Mouse (Mus musculus): ENCODE measurements around the gene Aunip.
A peak's percentile ranks its signal among the peaks of the same experiment; 100 is the strongest.

Aunip gene

DNA sequence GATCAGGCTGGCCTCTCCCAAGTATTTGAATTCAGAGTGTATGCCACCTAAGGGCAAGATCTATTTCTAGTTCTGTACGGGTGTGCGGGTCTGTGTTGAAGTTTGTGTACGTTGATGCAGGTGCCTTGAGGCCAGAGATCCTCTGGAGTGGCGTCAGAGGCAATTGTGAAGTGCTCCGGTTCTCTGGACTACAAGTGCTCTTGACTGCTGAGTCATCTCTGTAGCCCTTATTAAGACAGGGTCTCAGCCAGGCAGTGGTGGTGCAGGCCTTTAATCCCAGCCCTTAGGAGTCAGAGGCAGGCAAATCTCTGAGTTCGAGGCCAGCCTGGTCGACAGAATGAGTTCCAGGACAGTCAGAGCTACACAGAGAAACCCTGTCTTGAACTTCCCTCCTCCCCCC is 4.8 kb downstream of the Aunip start:
- DNase-seq (ENCODE audit: low spot score in 2 of 2) = no peak

GRCm38 (mm10) chr4:134516981-134517380 is 6.2 kb downstream of the Aunip start:
- no peak for DNase-seq (ENCODE audit: low spot score in 2 of 2)

GRCm38 (mm10) chr4:134517719-134518118 is 6.9 kb downstream of the Aunip start:
- DNase-seq (ENCODE audit: low spot score in 2 of 2) = no peak

DNA sequence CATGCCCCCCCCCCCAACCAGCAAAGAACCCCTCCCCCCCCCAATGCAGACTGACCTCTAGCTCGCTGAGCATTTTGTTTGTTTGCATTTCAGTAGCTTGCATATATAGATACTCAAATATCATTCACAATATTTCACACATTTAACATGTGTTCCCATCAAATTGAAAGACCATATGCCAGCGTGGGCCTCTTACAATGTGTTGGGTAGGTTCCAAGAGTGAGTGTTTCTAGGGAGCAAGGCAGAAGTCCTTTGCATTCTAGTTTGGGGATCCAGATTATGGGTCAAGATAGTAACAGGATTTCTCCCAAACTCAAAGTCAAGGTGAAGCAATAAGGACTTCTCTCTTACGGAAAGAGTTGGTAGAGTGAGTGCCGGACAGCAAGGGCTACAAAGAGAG is 7.7 kb downstream of the Aunip start:
- no peak for DNase-seq (ENCODE audit: low spot score in 2 of 2)

GRCm38 (mm10) chr4:134519281-134519680 is 8.5 kb downstream of the Aunip start:
- no peak for DNase-seq (ENCODE audit: low spot score in 2 of 2)

GRCm38 (mm10) chr4:134523447-134523846 is 12.6 kb downstream of the Aunip start:
- DNase-seq (ENCODE audit: low spot score in 2 of 2) = no peak

DNA sequence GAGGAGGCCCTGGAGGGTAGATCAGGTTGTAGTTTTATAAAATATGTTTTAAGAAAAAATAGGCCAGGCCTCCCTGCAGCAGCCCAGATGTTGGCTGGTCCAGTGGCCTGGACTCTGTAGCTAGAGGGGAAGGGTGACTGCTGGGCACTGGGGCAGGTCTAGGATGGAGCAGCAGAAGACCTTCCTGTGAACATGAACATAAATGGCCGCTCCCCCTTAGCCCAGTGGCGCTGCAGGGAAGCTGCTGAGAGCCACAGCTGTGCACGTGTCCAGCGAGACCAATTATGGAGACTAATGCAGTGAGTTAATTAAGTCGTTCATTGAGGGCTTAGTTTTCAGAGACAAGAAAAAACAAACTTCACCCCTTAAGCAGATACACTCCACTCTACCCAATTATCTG is 15.0 kb downstream of the Aunip start:
- DNase-seq (ENCODE audit: low spot score in 2 of 2) = no peak

DNA sequence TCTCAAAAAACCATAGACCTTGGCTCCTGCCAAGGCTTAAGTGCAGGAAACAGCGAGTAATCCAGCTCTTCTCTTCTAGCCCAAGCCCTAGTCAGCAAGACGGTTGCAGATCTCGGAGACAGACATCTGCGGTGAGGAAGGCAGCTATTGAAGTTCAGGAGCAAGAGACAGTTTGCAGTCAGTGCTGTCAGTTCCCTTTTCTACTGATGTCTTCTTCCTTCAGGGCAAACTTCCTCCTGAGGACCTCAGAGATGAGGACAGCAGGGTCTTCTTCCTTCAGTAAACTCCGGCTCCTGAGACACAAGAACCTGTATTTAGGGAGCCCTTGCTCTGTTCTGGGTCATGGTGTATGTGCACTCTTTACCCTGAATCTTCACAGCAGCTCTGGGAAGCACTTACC is 15.4 kb downstream of the Aunip start:
- no peak for DNase-seq (ENCODE audit: low spot score in 2 of 2)

DNA sequence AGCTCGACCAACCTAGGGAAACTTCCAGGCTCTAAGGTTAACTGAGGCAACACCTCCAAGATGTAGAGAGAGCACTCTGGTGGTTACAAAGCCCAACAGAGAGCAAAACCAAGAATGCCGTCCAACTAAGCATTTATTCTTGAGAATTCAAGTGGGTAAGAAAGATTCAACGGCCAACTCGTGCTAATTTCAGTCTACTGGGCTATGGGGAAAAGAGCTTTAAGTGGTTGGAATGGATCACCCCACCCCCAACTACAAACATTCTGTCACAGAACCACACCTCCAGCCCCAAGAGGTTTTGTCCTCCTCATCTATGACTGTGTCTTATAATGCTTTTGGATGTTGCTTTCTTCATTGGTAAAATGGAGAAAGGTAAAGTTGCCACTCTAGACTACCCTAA is 22.1 kb downstream of the Aunip start:
- no peak for DNase-seq (ENCODE audit: low spot score in 2 of 2)

- DNase-seq (ENCODE audit: low spot score in 2 of 2) = no peak
Observed at GRCm38 (mm10) chr4:134533421-134533820, 22.6 kb downstream of the Aunip start.

- peak; percentile 64 to 72 for DNase-seq (ENCODE audit: low spot score in 2 of 2)
Observed at GRCm38 (mm10) chr4:134534124-134534886, 23.5 kb downstream of the Aunip start.

GRCm38 (mm10) chr4:134534932-134535786 is 24.4 kb downstream of the Aunip start, which contains the start of gene Mtfr1l:
TSS of gene Mtfr1l (minus strand) at chr4:134535387.
- peak; percentile 92 to 96 for DNase-seq (ENCODE audit: low spot score in 2 of 2)

GRCm38 (mm10) chr4:134535787-134536151 is 25.0 kb downstream of the Aunip start:
- no peak for DNase-seq (ENCODE audit: low spot score in 2 of 2)

- DNase-seq (ENCODE audit: low spot score in 2 of 2) = no peak
Observed at GRCm38 (mm10) chr4:134538997-134539580, 28.3 kb downstream of the Aunip start.

DNA sequence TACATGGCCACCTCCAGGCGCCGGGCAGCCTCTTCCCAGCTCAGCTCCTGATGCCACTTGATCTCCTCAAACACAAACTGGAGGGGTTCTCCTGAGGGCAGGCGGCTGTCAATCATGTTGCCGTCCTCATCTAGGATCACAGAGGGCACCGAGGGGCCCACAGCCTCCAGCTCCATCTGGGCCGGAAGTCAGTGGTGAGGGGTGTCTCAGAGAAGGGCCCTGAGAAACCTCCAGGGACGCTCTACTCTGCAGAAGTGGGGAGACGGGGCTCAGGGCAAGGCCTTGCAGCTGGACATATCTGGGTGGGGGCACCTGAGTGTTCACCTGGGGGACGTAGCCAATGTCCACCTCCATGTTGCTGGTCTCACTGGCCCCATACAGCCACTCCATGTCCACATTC is 31.9 kb downstream of the Aunip start:
- no peak for DNase-seq (ENCODE audit: low spot score in 2 of 2)

DNA sequence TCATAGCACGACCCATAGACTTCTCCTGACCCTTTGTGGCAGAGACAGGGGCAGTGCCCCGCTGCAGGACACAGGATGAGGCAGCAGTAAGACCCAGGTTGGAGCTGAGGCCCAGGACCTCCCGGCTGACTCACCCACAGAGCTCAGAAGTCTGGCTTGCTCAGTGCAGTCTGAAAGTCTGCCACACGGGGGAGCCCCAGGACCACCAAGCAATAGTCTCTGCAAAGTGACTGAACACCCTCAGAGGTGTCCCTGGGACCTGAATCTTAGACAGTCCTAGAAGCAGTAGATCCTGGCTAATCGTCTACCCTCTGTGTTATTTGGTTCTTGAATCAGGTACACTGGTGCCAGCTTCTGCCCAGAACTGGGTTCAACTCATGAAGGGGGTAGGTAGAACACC is 32.5 kb downstream of the Aunip start:
- DNase-seq (ENCODE audit: low spot score in 2 of 2) = peak; percentile 84 to 91

GRCm38 (mm10) chr4:134546814-134547705 is 36.3 kb downstream of the Aunip start:
- DNase-seq (ENCODE audit: low spot score in 2 of 2) = no peak

- DNase-seq (ENCODE audit: low spot score in 2 of 2) = no peak
Observed at GRCm38 (mm10) chr4:134548169-134548938, 37.6 kb downstream of the Aunip start.

GRCm38 (mm10) chr4:134549899-134550298 is 39.1 kb downstream of the Aunip start:
- DNase-seq (ENCODE audit: low spot score in 2 of 2) = no peak

- DNase-seq (ENCODE audit: low spot score in 2 of 2) = no peak
Observed at GRCm38 (mm10) chr4:134551494-134552316, 40.9 kb downstream of the Aunip start, which contains the start of gene Selenon. TSS of gene Selenon (minus strand) at chr4:134552166.

Data from spleen, postnatal 14 days (tissue).